18 mouse cellular contexts compared by ENCODE assay signal in genomic region chr7:143285440-143285839, GRCm38 (mm10).
"Had no signal": no experiment of that assay in that cellular context is flagged by ENCODE, and none has a peak within 500 bp of the region (broad histone marks: within the 10 kb centered on the region; RNA-seq: fewer than 3 reads in every experiment).

No protein-coding gene starts in this region.

- H3K4me3 ChIP-seq: kidney, embryonic 15.5 days; left cerebral cortex, adult 2 months; liver, embryonic 13.5 days; neural tube, embryonic 12.5 days; neural tube, embryonic 15.5 days had no signal

- DNase-seq: kidney, adult 11 months; kidney, adult 8-10 months; kidney, postnatal 10 days; kidney, postnatal 36 days; layer of hippocampus, postnatal 36 days; liver, embryonic 13.5 days; lung, adult 2 months; lung, postnatal 14 days; lung, postnatal 4 days; midbrain, embryonic 14.5 days; right cerebral cortex, adult 18-20 months; right cerebral cortex, postnatal 14 days; right cerebral cortex, postnatal 4 days had no signal

- H3K9me3 ChIP-seq: kidney, embryonic 15.5 days; liver, embryonic 13.5 days; neural tube, embryonic 12.5 days; neural tube, embryonic 15.5 days had no signal

- H3K9ac ChIP-seq: kidney, embryonic 15.5 days; liver, embryonic 13.5 days; neural tube, embryonic 12.5 days; neural tube, embryonic 15.5 days had no signal

- H3K27me3 ChIP-seq: kidney, embryonic 15.5 days; liver, embryonic 13.5 days; neural tube, embryonic 12.5 days; neural tube, embryonic 15.5 days had no signal

- H3K36me3 ChIP-seq: kidney, embryonic 15.5 days; neural tube, embryonic 12.5 days; neural tube, embryonic 15.5 days had no signal

- H3K4me2 ChIP-seq: kidney, embryonic 15.5 days; liver, embryonic 13.5 days; midbrain, embryonic 11.5 days; neural tube, embryonic 12.5 days; neural tube, embryonic 15.5 days had no signal

- H3K27ac ChIP-seq: kidney, embryonic 15.5 days; left cerebral cortex, adult 2 months; neural tube, embryonic 12.5 days; neural tube, embryonic 15.5 days had no signal
